Mouse (Mus musculus) liver, embryonic 15.5 days (tissue): Measurements from ENCODE around the gene Chchd6. TPM values are rescaled to one million over a fixed set of nuclear protein-coding genes. Genes with fewer than 3 reads are reported as not detected.

ENCODE experiments used
- ATAC-seq: fragments of 200-750 bp; cut with Nextera tagmentation; 2 replicates; pipeline ENCODE4 v1.8.0; 2017; ENCODE audit warnings: moderate number of reproducible peaks, mild to moderate bottlenecking, moderate library complexity; ENCODE audit not compliant: insufficient read depth
- H3K27ac ChIP-seq: fragments of 300-500 bp; sonication (generic); replicated peaks from 2 replicates; pipeline ENCODE4 v1.5.1; 2015; ENCODE audit warnings: mild to moderate bottlenecking, inconsistent platforms
- H3K27me3 ChIP-seq: fragments of 300-500 bp; sonication (generic); 2 replicates; pipeline ENCODE4 v1.6.1; 2015; ENCODE audit warnings: mild to moderate bottlenecking, inconsistent platforms
- H3K36me3 ChIP-seq: fragments of 300-500 bp; sonication (generic); replicated peaks from 2 replicates; pipeline ENCODE4 v1.6.1; 2015; ENCODE audit warnings: moderate library complexity, mild to moderate bottlenecking, inconsistent platforms
- H3K4me1 ChIP-seq: fragments of 300-500 bp; sonication (generic); replicated peaks from 2 replicates; pipeline ENCODE4 v1.6.1; 2015; ENCODE audit warnings: inconsistent platforms
- H3K4me2 ChIP-seq: fragments of 300-500 bp; sonication (generic); 2 replicates; pipeline ENCODE4 v1.6.1; 2015; ENCODE audit warnings: moderate library complexity, mild to moderate bottlenecking, inconsistent platforms
- H3K4me3 ChIP-seq: fragments of 300-500 bp; sonication (generic); replicated peaks from 2 replicates; pipeline ENCODE4 v1.5.1; 2015; ENCODE audit warnings: mild to moderate bottlenecking, inconsistent platforms
- H3K9ac ChIP-seq: fragments of 300-500 bp; sonication (generic); 2 replicates; pipeline ENCODE4 v1.6.1; 2015; ENCODE audit warnings: moderate library complexity, mild to moderate bottlenecking, inconsistent platforms
- H3K9me3 ChIP-seq: fragments of 300-500 bp; sonication (generic); replicated peaks from 2 replicates; pipeline ENCODE4 v1.6.1; 2016; ENCODE audit warnings: inconsistent platforms
- WGBS: fragments of 180-500 bp; shearing (Covaris S2); methylation state at CpG from one replicate; pipeline ENCODE4 v1.1.7; 2015; ENCODE audit warnings: mixed read lengths; ENCODE audit not compliant: insufficient replicate concordance; 5-methylcytosine and 5-hydroxymethylcytosine counted together
- polyA plus RNA-seq: library from polyadenylated mRNA; unstranded; fragments of >200 nt; fragmentation: Nextera tagmentation; extraction: Ambion mirVana; gene quantifications from 2 replicates; pipeline ENCODE4 v1.2.1, GENCODE M21; 2015

The Chchd6 gene
- polyA plus RNA-seq, 1 experiment from 2014 or later, result 12.3 TPM

GRCm38 (mm10) chr6:89584634-89585409 lies 10.6 kb downstream of the Chchd6 start:
- no peak for ATAC-seq

GRCm38 (mm10) chr6:89583170-89583569 lies 12.3 kb downstream of the Chchd6 start:
- Histone ChIP-seq H3K27me3 (no peaks in the 10 kb centered on the region), H3K9me3 (no peaks in the 10 kb centered on the region), H3K27ac (no peak overlapping the region), H3K4me3 (no peak overlapping the region), H3K4me2 (no peak overlapping the region), H3K36me3 (no peaks in the 10 kb centered on the region), H3K4me1 (no peaks in the 10 kb centered on the region), H3K9ac (no peak overlapping the region)
- ATAC-seq, result no peak
- WGBS, result 70% methylated on average over 3 of the region's 3 CpGs

More at GRCm38 (mm10) chr6:89584634-89585409, 10.6 kb downstream of the Chchd6 start:
- Histone ChIP-seq H3K36me3 (no peaks in the 10 kb centered on the region), H3K9me3 (no peaks in the 10 kb centered on the region), H3K4me3 (no peak overlapping the region), H3K4me2 (no peak overlapping the region), H3K27me3 (no peaks in the 10 kb centered on the region), H3K27ac (no peak overlapping the region), H3K4me1 (no peaks in the 10 kb centered on the region), H3K9ac (no peak overlapping the region)
- WGBS, result 71% methylated on average over 5 of the region's 5 CpGs

- Histone ChIP-seq H3K9me3 (no peaks in the 10 kb centered on the region), H3K36me3 (no peaks in the 10 kb centered on the region), H3K4me1 (no peaks in the 10 kb centered on the region), H3K27me3 (no peaks in the 10 kb centered on the region), H3K27ac (no peak overlapping the region), H3K9ac (no peak overlapping the region), H3K4me3 (no peak overlapping the region), H3K4me2 (no peak overlapping the region)
- WGBS, result 68% methylated on average over 2 of the region's 2 CpGs
- ATAC-seq, result no peak
Measured at GRCm38 (mm10) chr6:89574641-89575040, 20.8 kb downstream of the Chchd6 start.

- no peak overlapping the region for H3K27ac ChIP-seq
- WGBS, result 72% methylated on average over 2 of the region's 2 CpGs
- no peak overlapping the region for H3K9ac ChIP-seq
- H3K4me1 ChIP-seq, result no peaks in the 10 kb centered on the region
- no peaks in the 10 kb centered on the region for H3K9me3 ChIP-seq
- no peak overlapping the region for H3K4me3 ChIP-seq
- H3K36me3 ChIP-seq, result no peaks in the 10 kb centered on the region
- H3K27me3 ChIP-seq, result no peaks in the 10 kb centered on the region
- no peak overlapping the region for H3K4me2 ChIP-seq
- no peak for ATAC-seq
Measured at GRCm38 (mm10) chr6:89573768-89574167, 21.7 kb downstream of the Chchd6 start.

- Histone ChIP-seq H3K9me3 (no peaks in the 10 kb centered on the region), H3K4me3 (no peak overlapping the region), H3K36me3 (no peaks in the 10 kb centered on the region), H3K9ac (no peak overlapping the region), H3K4me2 (no peak overlapping the region), H3K27me3 (no peaks in the 10 kb centered on the region), H3K27ac (no peak overlapping the region), H3K4me1 (no peaks in the 10 kb centered on the region)
- ATAC-seq, result no peak
Measured at GRCm38 (mm10) chr6:89572921-89573636, 22.4 kb downstream of the Chchd6 start.

- 16% methylated on average over 4 of the region's 4 CpGs for WGBS
- Histone ChIP-seq H3K9me3 (no peaks in the 10 kb centered on the region), H3K27ac (no peak overlapping the region), H3K4me2 (no peak overlapping the region), H3K27me3 (no peaks in the 10 kb centered on the region), H3K4me3 (no peak overlapping the region), H3K36me3 (no peaks in the 10 kb centered on the region), H3K9ac (no peak overlapping the region), H3K4me1 (no peaks in the 10 kb centered on the region)
- no peak for ATAC-seq
Measured at GRCm38 (mm10) chr6:89569370-89569769, 26.1 kb downstream of the Chchd6 start.

GRCm38 (mm10) chr6:89566740-89567139 lies 28.7 kb downstream of the Chchd6 start:
- H3K27me3 ChIP-seq, result no peaks in the 10 kb centered on the region
- no peak for ATAC-seq

GRCm38 (mm10) chr6:89563381-89563780 lies 32.1 kb downstream of the Chchd6 start:
- Histone ChIP-seq H3K4me2 (no peak overlapping the region), H3K27ac (no peak overlapping the region), H3K4me1 (no peaks in the 10 kb centered on the region), H3K27me3 (no peaks in the 10 kb centered on the region), H3K9me3 (no peaks in the 10 kb centered on the region), H3K36me3 (no peaks in the 10 kb centered on the region), H3K9ac (no peak overlapping the region), H3K4me3 (no peak overlapping the region)
- 55% methylated on average over 4 of the region's 4 CpGs for WGBS
- no peak for ATAC-seq

More at GRCm38 (mm10) chr6:89566740-89567139, 28.7 kb downstream of the Chchd6 start:
- Histone ChIP-seq H3K36me3 (no peaks in the 10 kb centered on the region), H3K27ac (no peak overlapping the region), H3K4me1 (no peaks in the 10 kb centered on the region), H3K4me3 (no peak overlapping the region), H3K9ac (no peak overlapping the region), H3K4me2 (no peak overlapping the region), H3K9me3 (no peaks in the 10 kb centered on the region)
- 67% methylated on average over 4 of the region's 4 CpGs for WGBS

GRCm38 (mm10) chr6:89560826-89561225 lies 34.6 kb downstream of the Chchd6 start:
- Histone ChIP-seq H3K36me3 (no peaks in the 10 kb centered on the region), H3K4me2 (no peak overlapping the region), H3K4me1 (no peaks in the 10 kb centered on the region), H3K27me3 (no peaks in the 10 kb centered on the region), H3K9ac (no peak overlapping the region), H3K4me3 (no peak overlapping the region), H3K27ac (no peak overlapping the region), H3K9me3 (no peaks in the 10 kb centered on the region)
- 32% methylated on average over 2 of the region's 2 CpGs for WGBS
- ATAC-seq, result no peak

- whole genome bisulfite sequencing, result 66% methylated on average over 4 of the region's 4 CpGs
- no peak overlapping the region for H3K4me2 ChIP-seq
- H3K4me3 ChIP-seq, result no peak overlapping the region
- H3K9ac ChIP-seq, result no peak overlapping the region
- no peaks in the 10 kb centered on the region for H3K9me3 ChIP-seq
- H3K27me3 ChIP-seq, result no peaks in the 10 kb centered on the region
- H3K36me3 ChIP-seq, result no peaks in the 10 kb centered on the region
- no peaks in the 10 kb centered on the region for H3K4me1 ChIP-seq
- H3K27ac ChIP-seq, result no peak overlapping the region
- ATAC-seq, result no peak
Measured at GRCm38 (mm10) chr6:89557654-89558053, 37.8 kb downstream of the Chchd6 start.

- Histone ChIP-seq H3K36me3 (no peaks in the 10 kb centered on the region), H3K9ac (no peak overlapping the region), H3K4me2 (no peak overlapping the region), H3K4me3 (no peak overlapping the region), H3K27me3 (no peaks in the 10 kb centered on the region), H3K27ac (no peak overlapping the region), H3K4me1 (no peaks in the 10 kb centered on the region), H3K9me3 (no peaks in the 10 kb centered on the region)
- ATAC-seq, result no peak
- WGBS, result 50% methylated on average over 7 of the region's 7 CpGs
Measured at GRCm38 (mm10) chr6:89556566-89556965, 38.9 kb downstream of the Chchd6 start.
